Mouse (Mus musculus) neural tube, embryonic 14.5 days (tissue): ENCODE measurements at regions not wholly inside any gene's neighbourhood (a gene's known extent, or its start where the extent isn't known, plus 50 kb on each side); places are given as distances from the start of the nearest gene placed in this dataset.
"Not testable (repeated sequence)": the region's sequence is repeated elsewhere in the genome, so short reads cannot be mapped to it uniquely, and the experiment has no call there.

Source experiments
- ATAC-seq: fragments of 200-750 bp; cut with Nextera tagmentation; 2 replicates; pipeline ENCODE4 v1.8.0; 2017; ENCODE audit warnings: low read depth, mild to moderate bottlenecking, moderate TSS enrichment, moderate library complexity
- H3K27ac ChIP-seq: fragments of 300-500 bp; sonication (generic); 2 replicates; pipeline ENCODE4 v1.5.1; 2014; ENCODE audit warnings: low read depth, mild to moderate bottlenecking, control low read depth, low read length, moderate library complexity, mixed read lengths
- H3K27me3 ChIP-seq: fragments of 300-500 bp; sonication (generic); 2 replicates; pipeline ENCODE4 v1.6.1; 2014; ENCODE audit warnings: low read length; ENCODE audit not compliant: control insufficient read depth, insufficient read depth
- H3K36me3 ChIP-seq: fragments of 300-500 bp; sonication (generic); 2 replicates; pipeline ENCODE4 v1.6.1; 2014; ENCODE audit warnings: low read length, mixed read lengths; ENCODE audit not compliant: control insufficient read depth, insufficient read depth
- H3K4me1 ChIP-seq: fragments of 300-500 bp; sonication (generic); 2 replicates; pipeline ENCODE4 v1.6.1; 2014; ENCODE audit warnings: low read length; ENCODE audit not compliant: control insufficient read depth, insufficient read depth
- H3K4me2 ChIP-seq: fragments of 300-500 bp; sonication (generic); 2 replicates; pipeline ENCODE4 v1.6.1; 2014; ENCODE audit warnings: mild to moderate bottlenecking, low read depth, low read length, control low read depth
- H3K4me3 ChIP-seq: fragments of 300-500 bp; sonication (generic); 2 replicates; pipeline ENCODE4 v1.5.1; 2014; ENCODE audit warnings: low read depth, low read length, control low read depth, mixed read lengths
- H3K9ac ChIP-seq: fragments of 300-500 bp; sonication (generic); replicated peaks from 2 replicates; pipeline ENCODE4 v1.6.1; 2014; ENCODE audit warnings: low read depth, mild to moderate bottlenecking, control low read depth, low read length, mixed read lengths
- H3K9me3 ChIP-seq: fragments of 300-500 bp; sonication (generic); 2 replicates; pipeline ENCODE4 v1.6.1; 2016; ENCODE audit warnings: low read length; ENCODE audit not compliant: control insufficient read depth
- WGBS: fragments of 180-500 bp; shearing (Covaris S2); extraction: QIAGEN DNeasy Blood & Tissue Kit; methylation state at CpG from one replicate; pipeline ENCODE4 v1.1.7; 2014; 5-methylcytosine and 5-hydroxymethylcytosine counted together

DNA sequence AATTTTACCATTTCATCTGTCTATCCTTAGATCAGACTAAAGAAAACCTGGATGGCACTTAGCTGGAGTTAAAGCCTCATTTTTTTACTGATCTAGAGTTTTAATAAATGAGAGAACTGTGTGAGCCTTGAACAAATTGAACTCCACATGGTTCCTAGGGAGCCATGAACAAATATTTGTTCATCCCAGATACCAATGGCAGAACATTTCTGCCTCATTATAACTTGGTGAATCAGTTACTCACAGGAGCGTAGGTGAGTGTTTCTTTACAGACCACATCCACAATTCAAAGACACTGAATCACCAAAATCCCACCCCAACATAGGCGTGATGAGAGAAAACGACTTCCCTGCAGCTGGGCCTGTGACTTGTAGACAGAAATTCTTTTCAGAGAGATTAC, 295.4 kb upstream of the Ube2e3 start:
- no peak for ATAC-seq

GRCm38 (mm10) chr2:78558128-78558527, 309.8 kb upstream of the Ube2e3 start:
- Histone ChIP-seq H3K9ac (no peak overlapping the region), H3K27me3 (no peaks in the 10 kb centered on the region), H3K4me3 (no peak overlapping the region), H3K9me3 (no peaks in the 10 kb centered on the region), H3K4me2 (no peak overlapping the region), H3K27ac (no peak overlapping the region), H3K4me1 (no peaks in the 10 kb centered on the region), H3K36me3 (no peaks in the 10 kb centered on the region)
- no peak for ATAC-seq
- 28% methylated on average over 1 of the region's 1 CpGs for WGBS

More for the DNA sequence above, 295.4 kb upstream of the Ube2e3 start:
- H3K9ac ChIP-seq: no peak overlapping the region
- no peaks in the 10 kb centered on the region for H3K9me3 ChIP-seq
- H3K4me2 ChIP-seq: no peak overlapping the region
- no peak overlapping the region for H3K27ac ChIP-seq
- no peaks in the 10 kb centered on the region for H3K36me3 ChIP-seq
- no peak overlapping the region for H3K4me3 ChIP-seq
- H3K4me1 ChIP-seq: no peaks in the 10 kb centered on the region
- H3K27me3 ChIP-seq: no peaks in the 10 kb centered on the region
- 74% methylated on average over 3 of the region's 3 CpGs for WGBS

DNA sequence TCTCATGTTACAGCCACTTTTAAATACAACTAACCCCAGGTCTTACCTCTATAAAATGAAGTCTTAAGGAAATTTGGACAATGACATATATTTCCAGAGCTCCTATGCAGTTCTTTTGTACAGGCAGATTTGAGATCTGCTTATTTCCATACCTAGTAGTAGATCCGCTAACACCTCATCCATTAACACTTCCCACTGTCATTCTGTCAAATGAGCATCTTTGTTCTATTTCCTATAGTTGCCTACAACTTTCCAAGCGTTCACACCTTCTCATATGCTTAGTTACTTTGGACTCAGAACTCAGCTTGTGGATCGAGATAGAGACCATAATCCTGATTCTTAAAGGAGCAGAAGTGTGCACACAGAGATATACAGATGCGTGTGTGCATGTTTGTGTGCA, 316.8 kb upstream of the Ube2e3 start:
- Histone ChIP-seq H3K9ac (no peak overlapping the region), H3K36me3 (no peaks in the 10 kb centered on the region), H3K4me3 (no peak overlapping the region), H3K27ac (no peak overlapping the region), H3K27me3 (no peaks in the 10 kb centered on the region), H3K4me2 (no peak overlapping the region), H3K4me1 (no peaks in the 10 kb centered on the region), H3K9me3 (no peaks in the 10 kb centered on the region)
- WGBS: 91% methylated on average over 4 of the region's 4 CpGs
- ATAC-seq: no peak

- 82% methylated on average over 4 of the region's 4 CpGs for WGBS
- Histone ChIP-seq H3K4me3 (no peak overlapping the region), H3K9ac (no peak overlapping the region), H3K4me1 (no peaks in the 10 kb centered on the region), H3K4me2 (no peak overlapping the region), H3K9me3 (no peaks in the 10 kb centered on the region), H3K27me3 (no peaks in the 10 kb centered on the region), H3K36me3 (no peaks in the 10 kb centered on the region), H3K27ac (no peak overlapping the region)
- no peak for ATAC-seq
Observed at GRCm38 (mm10) chr2:78548683-78549467, 319.0 kb upstream of the Ube2e3 start.

GRCm38 (mm10) chr2:78547286-78547685, 320.6 kb upstream of the Ube2e3 start:
- no peak for ATAC-seq
- Histone ChIP-seq H3K27ac (no peak overlapping the region), H3K4me2 (no peak overlapping the region), H3K4me3 (no peak overlapping the region), H3K36me3 (no peaks in the 10 kb centered on the region), H3K9me3 (no peaks in the 10 kb centered on the region), H3K27me3 (no peaks in the 10 kb centered on the region), H3K4me1 (no peaks in the 10 kb centered on the region), H3K9ac (no peak overlapping the region)
- WGBS: 86% methylated on average over 4 of the region's 4 CpGs

DNA sequence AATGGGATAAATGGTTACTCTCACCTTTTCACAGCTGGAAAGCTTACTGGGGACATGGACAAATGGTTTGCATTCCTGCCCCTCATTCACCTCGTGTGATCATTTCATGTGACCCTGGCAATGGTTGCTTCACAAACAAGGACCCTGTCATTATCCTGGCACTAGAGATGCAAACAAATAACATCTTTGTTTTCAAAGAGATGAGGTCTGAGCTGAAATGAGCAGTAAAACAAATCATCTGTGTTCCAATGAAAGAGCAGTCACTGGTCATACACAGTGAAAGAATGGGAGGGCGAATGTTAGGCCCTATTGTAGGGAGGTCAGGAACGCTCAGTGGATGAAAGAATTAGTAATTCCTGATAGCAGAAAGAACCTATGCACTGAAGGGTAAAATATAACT, 327.5 kb upstream of the Ube2e3 start:
- H3K9me3 ChIP-seq: no peaks in the 10 kb centered on the region
- H3K4me1 ChIP-seq: no peaks in the 10 kb centered on the region
- H3K4me3 ChIP-seq: no peak overlapping the region
- no peaks in the 10 kb centered on the region for H3K36me3 ChIP-seq
- no peaks in the 10 kb centered on the region for H3K27me3 ChIP-seq
- ATAC-seq: no peak
- WGBS: 51% methylated on average over 3 of the region's 3 CpGs
- H3K9ac ChIP-seq: no peak overlapping the region
- H3K4me2 ChIP-seq: no peak overlapping the region
- no peak overlapping the region for H3K27ac ChIP-seq

DNA sequence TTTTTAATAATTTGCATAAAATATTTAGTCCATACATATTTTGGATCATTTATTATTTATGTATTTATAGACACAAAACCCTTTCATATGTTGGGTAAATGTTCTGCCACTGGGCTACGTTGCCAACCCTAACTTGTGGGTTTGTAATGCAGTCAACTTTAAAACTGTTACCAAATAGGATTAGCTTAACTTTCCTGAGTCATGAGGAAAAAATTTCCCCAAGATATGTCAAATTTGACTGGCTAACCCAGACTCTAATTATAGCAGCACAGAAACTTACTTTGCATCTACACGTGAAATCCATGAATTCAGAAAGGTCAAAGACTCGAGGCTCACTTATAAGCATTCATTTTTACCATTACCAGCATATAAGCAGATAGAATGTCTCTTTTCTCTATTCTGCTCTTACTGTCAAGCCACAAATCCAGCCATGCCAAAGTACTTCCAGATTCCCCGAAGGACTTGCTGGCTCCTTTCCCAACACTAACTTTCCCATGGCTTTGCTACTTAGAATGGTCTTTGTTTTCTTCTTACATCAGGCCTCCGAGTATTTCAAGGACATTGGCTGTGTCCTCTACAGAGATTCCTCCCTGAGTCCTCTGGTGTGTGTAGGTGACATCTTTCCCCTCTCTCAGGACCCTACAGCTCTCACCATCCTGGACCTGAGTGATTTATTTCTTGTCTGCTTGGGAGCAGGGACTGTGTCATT, 328.2 kb upstream of the Ube2e3 start:
- no peaks in the 10 kb centered on the region for H3K36me3 ChIP-seq
- WGBS: 75% methylated on average over 5 of the region's 5 CpGs
- H3K27ac ChIP-seq: no peak overlapping the region
- H3K9me3 ChIP-seq: no peaks in the 10 kb centered on the region
- H3K4me1 ChIP-seq: no peaks in the 10 kb centered on the region
- no peak overlapping the region for H3K4me2 ChIP-seq
- ATAC-seq: no peak
- no peak overlapping the region for H3K4me3 ChIP-seq
- H3K27me3 ChIP-seq: no peaks in the 10 kb centered on the region
- H3K9ac ChIP-seq: no peak overlapping the region

DNA sequence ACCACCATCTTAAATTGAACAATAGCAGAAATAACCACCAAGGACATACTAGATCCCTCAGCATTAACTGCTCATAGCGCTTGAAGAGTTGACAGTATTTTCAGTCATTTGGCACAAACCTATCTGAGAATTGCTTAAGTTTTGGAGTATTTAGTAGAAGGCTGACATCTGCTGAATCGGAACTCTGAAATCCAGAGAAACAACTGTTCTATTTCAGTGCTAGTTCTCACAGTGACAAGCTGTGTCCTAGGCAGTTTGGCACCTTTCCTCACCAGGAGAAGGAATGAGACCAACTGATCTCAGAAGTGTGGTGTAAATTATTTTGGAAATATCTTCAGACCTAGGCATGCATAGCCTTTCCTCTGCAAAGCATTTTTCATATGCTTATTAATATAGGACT, 330.4 kb upstream of the Ube2e3 start:
- 97% methylated on average over 2 of the region's 2 CpGs for WGBS
- Histone ChIP-seq H3K36me3 (no peaks in the 10 kb centered on the region), H3K4me2 (no peak overlapping the region)

DNA sequence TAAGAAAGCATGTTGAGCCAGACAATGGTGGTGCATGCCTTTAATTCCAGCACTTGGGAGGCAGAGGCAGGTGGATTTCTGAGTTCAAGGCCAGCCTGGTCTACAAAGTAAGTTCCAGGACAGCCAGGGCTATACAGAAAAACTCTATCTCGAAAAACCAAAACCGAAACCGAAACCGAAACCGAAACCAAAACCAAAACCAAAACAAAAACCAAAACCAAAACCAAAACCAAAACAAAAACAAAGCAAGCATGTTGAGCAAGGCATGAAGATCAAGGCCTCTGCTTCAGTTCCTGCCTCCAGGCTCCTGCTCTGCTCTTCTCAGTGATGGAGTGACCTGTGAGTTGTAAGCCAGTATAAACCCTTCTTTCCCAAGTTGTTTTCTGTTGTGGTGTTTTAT, 334.0 kb upstream of the Ube2e3 start:
- H3K27ac ChIP-seq, ATAC-seq, H3K9ac ChIP-seq, H3K4me2 ChIP-seq, H3K27me3 ChIP-seq, H3K36me3 ChIP-seq, H3K9me3 ChIP-seq, H3K4me3 ChIP-seq, H3K4me1 ChIP-seq: not testable (repeated sequence)
- WGBS: 95% methylated on average over 5 of the region's 5 CpGs

More for the DNA sequence above, 330.4 kb upstream of the Ube2e3 start:
- Histone ChIP-seq H3K9ac (no peak overlapping the region), H3K9me3 (no peaks in the 10 kb centered on the region), H3K4me1 (no peaks in the 10 kb centered on the region), H3K27me3 (no peaks in the 10 kb centered on the region), H3K27ac (no peak overlapping the region), H3K4me3 (no peak overlapping the region)
- ATAC-seq: no peak
